Mouse (Mus musculus): ENCODE results near the gene Dhx36.

Gene Dhx36

GRCm38 (mm10) chr3:62506488-62507205, at the start of gene Dhx36:
TSS of gene Dhx36 (minus strand) at chr3:62507004.
- DNase-seq (ENCODE audit: low spot score): peak; percentile 96

- no peak for DNase-seq (ENCODE audit: low spot score)
These were observed 20.8 kb upstream of the Dhx36 start for GRCm38 (mm10) chr3:62527593-62527992.

- no peak for DNase-seq (ENCODE audit: low spot score)
These were observed 20.4 kb upstream of the Dhx36 start for GRCm38 (mm10) chr3:62527160-62527559.

- no peak for DNase-seq (ENCODE audit: low spot score)
These were observed 423 bp upstream of the Dhx36 start for GRCm38 (mm10) chr3:62507206-62507647.

GRCm38 (mm10) chr3:62505166-62505900, 1.5 kb downstream of the Dhx36 start:
- no peak for DNase-seq (ENCODE audit: low spot score)

GRCm38 (mm10) chr3:62499327-62499726, 7.5 kb downstream of the Dhx36 start:
- no peak for DNase-seq (ENCODE audit: low spot score)

- DNase-seq (ENCODE audit: low spot score): no peak
These were observed 14.2 kb downstream of the Dhx36 start for GRCm38 (mm10) chr3:62492568-62492967.

- DNase-seq (ENCODE audit: low spot score): no peak
These were observed 22.5 kb downstream of the Dhx36 start for GRCm38 (mm10) chr3:62484340-62484739.

- DNase-seq (ENCODE audit: low spot score): no peak
These were observed 36.6 kb downstream of the Dhx36 start for GRCm38 (mm10) chr3:62470179-62470578.

GRCm38 (mm10) chr3:62464276-62464675, 42.5 kb downstream of the Dhx36 start:
- DNase-seq (ENCODE audit: low spot score): no peak

- no peak for DNase-seq (ENCODE audit: low spot score)
These were observed 47.3 kb downstream of the Dhx36 start for GRCm38 (mm10) chr3:62459483-62459882.

GRCm38 (mm10) chr3:62458284-62459013, 48.4 kb downstream of the Dhx36 start:
- peak; percentile 72 for DNase-seq (ENCODE audit: low spot score)

- DNase-seq (ENCODE audit: low spot score): no peak
These were observed 51.0 kb downstream of the Dhx36 start for GRCm38 (mm10) chr3:62455854-62456253.

GRCm38 (mm10) chr3:62454096-62454495, 52.7 kb downstream of the Dhx36 start:
- DNase-seq (ENCODE audit: low spot score): no peak

- DNase-seq (ENCODE audit: low spot score): no peak
These were observed 53.8 kb downstream of the Dhx36 start for GRCm38 (mm10) chr3:62452961-62453360.

GRCm38 (mm10) chr3:62449871-62450496, 56.8 kb downstream of the Dhx36 start:
- no peak for DNase-seq (ENCODE audit: low spot score)

GRCm38 (mm10) chr3:62447151-62447550, 59.7 kb downstream of the Dhx36 start:
- no peak for DNase-seq (ENCODE audit: low spot score)

- no peak for DNase-seq (ENCODE audit: low spot score)
These were observed 60.5 kb downstream of the Dhx36 start for GRCm38 (mm10) chr3:62446271-62446670.

- no peak for DNase-seq (ENCODE audit: low spot score)
These were observed 63.1 kb downstream of the Dhx36 start for GRCm38 (mm10) chr3:62443582-62444194.

- no peak for DNase-seq (ENCODE audit: low spot score)
These were observed 66.3 kb downstream of the Dhx36 start for GRCm38 (mm10) chr3:62440431-62440969.

GRCm38 (mm10) chr3:62435923-62436322, 70.9 kb downstream of the Dhx36 start:
- no peak for DNase-seq (ENCODE audit: low spot score)
